Mouse (Mus musculus): ENCODE data around the gene Yipf1.

GRCm38 (mm10) chr4:107372304-107372703 is 58.1 kb downstream of the Yipf1 start:
- TF ChIP-seq GATA1 (IDR thresholded peaks at IDR 0.05; ENCODE audit: low read length), result no peak
- no peak for TF ChIP-seq TAL1 (IDR thresholded peaks at IDR 0.05; ENCODE audit: low read length)

Measured in erythroblast, embryonic 14.5 days (primary cell).